Mouse (Mus musculus): ENCODE measurements around the gene Slc10a1. TPM values are rescaled to one million over a fixed set of nuclear protein-coding genes. Genes with fewer than 3 reads are reported as not detected.
"Not testable (repeated sequence)": the region's sequence is repeated elsewhere in the genome, so short reads cannot be mapped to it uniquely, and the experiment has no call there.

Gene Slc10a1
- polyA plus RNA-seq, 1 experiment from 2014 or later, result 0.32 TPM

DNA sequence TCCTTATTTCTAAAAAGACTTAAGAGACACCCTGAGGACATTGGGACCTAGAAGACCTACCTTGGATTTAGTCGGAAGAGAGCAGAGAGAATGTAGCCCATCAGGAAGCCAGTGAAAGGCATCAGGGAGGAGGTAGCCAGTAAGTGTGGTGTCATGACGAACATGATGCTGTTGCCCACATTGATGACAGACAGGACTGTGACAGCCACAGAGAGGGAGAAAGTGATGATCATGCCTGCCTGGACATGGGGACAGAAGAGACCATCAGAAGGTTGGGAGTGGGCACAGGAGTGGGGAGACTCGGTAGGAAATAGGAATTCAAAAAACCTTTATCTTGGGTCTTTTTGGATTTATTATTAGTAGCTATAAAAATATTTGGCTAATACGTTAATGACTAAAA is 10.5 kb downstream of the Slc10a1 start:
- no peak for DNase-seq (ENCODE audit: low spot score)
- Histone ChIP-seq H3K9me3 (replicated peaks) (no peaks in the 10 kb centered on the region), H3K4me3 (no peak overlapping the region), H3K27ac (replicated peaks) (no peak overlapping the region), H3K36me3 (peaks cover 84% of the 10 kb centered on the region), H3K4me1 (no peaks in the 10 kb centered on the region), H3K27me3 (ENCODE audit: low read depth, poor library complexity, severe bottlenecking) (no peaks in the 10 kb centered on the region)
- WGBS, result 87% methylated on average over 4 of the region's 4 CpGs

DNA sequence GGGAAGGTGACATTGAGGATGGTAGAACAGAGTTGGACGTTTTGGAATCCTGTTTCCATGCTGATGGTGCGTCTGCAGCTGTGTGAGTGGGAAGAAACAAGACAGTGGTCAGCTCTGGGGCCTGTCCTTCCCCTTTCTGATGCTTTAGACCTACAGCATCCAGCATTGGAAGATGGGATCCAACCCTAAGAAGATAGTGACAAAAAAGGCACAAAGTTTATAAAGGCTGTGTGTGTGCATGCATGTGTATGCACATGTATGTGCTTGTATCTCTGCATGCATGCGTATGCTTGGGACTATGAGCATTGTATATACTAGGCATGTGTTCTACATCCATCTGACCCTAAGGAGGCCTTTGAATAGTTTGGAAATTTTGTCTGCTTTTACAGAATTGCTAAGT is 12.5 kb downstream of the Slc10a1 start:
- 92% methylated on average over 3 of the region's 3 CpGs for WGBS
- Histone ChIP-seq H3K9me3 (replicated peaks) (no peaks in the 10 kb centered on the region), H3K36me3 (peaks cover 98% of the 10 kb centered on the region), H3K4me3 (no peak overlapping the region), H3K27ac (replicated peaks) (no peak overlapping the region), H3K27me3 (ENCODE audit: low read depth, poor library complexity, severe bottlenecking) (no peaks in the 10 kb centered on the region), H3K4me1 (no peaks in the 10 kb centered on the region)
- DNase-seq (ENCODE audit: low spot score), result no peak

DNA sequence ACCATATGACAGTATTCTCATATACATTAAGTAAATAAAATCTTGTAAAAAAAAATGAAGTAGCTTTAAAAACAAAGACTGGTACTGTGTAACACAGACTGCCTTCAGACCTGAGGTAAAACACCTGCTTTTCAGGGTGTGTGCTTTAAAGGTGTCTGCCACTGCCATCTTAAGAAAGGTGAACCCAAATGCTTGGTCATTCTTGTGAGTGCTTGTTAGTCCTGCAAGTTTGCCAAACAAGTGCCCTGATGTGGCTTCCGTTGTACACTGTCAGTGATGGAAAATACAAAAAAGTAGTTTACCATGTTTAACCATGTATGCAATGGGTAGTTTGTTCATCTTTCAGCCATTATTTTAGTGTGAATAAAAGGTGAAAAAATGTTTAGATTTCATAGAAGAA is 16.0 kb downstream of the Slc10a1 start:
- H3K36me3 ChIP-seq, result peaks cover 99% of the 10 kb centered on the region
- H3K9me3 ChIP-seq (replicated peaks), result no peaks in the 10 kb centered on the region
- no peaks in the 10 kb centered on the region for H3K4me1 ChIP-seq
- no peak overlapping the region for H3K27ac ChIP-seq (replicated peaks)
- WGBS, result 98% methylated on average over 1 of the region's 1 CpGs
- DNase-seq (ENCODE audit: low spot score), result no peak
- H3K27me3 ChIP-seq (ENCODE audit: low read depth, poor library complexity, severe bottlenecking), result no peaks in the 10 kb centered on the region
- H3K4me3 ChIP-seq, result no peak overlapping the region

DNA sequence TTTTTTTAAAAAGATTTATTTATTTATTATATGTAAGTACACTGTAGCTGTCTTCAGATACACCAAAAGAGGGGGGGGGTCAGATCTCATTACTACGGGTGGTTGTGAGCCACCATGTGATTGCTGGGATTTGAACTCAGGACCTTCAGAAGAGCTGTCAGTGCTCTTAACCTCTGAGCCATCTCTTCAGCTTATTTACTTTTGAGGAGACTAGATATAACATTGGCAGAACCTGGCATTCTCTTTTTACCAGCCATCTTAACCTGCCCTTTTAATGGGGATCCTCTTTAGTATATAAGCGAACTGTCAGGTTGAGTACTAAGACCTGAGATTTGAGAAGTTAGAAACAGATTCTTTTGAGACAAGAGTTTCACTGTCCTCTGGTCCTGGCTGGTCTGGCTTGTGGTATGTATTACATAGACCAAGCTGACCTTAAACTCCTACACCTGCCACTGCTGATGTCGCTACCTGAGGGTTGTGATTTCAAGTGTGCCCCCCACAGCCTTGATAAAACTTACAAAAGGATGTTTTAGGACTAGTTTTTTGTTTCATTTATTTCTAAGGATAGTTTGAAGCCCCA is 16.8 kb downstream of the Slc10a1 start:
- H3K4me3 ChIP-seq, result no peak overlapping the region
- H3K27ac ChIP-seq (replicated peaks), result no peak overlapping the region
- peaks cover 7% of the 10 kb centered on the region for H3K4me1 ChIP-seq
- H3K27me3 ChIP-seq (ENCODE audit: low read depth, poor library complexity, severe bottlenecking), result no peaks in the 10 kb centered on the region
- 95% methylated on average over 3 of the region's 3 CpGs for WGBS
- H3K9me3 ChIP-seq (replicated peaks), result no peaks in the 10 kb centered on the region
- H3K36me3 ChIP-seq, result peaks cover 99% of the 10 kb centered on the region
- DNase-seq (ENCODE audit: low spot score), result no peak

DNA sequence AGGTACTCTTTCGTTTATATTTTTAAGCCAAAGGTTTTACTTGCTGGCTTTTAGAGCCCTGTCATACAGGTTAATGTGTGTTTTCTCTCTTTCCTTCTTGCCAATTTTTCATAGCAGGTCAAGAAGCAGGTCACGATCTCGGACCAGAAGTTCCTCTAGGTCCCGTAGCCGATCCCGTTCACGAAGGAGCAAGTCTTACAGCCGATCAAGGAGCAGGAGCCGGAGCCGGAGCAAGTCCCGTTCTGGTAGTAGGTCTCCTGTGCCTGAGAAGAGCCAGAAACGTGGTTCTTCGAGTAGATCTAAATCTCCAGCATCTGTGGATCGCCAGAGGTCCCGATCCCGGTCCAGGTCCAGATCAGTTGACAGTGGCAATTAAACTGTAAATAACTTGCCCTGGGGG is 18.9 kb downstream of the Slc10a1 start:
- H3K4me1 ChIP-seq, result peaks cover 11% of the 10 kb centered on the region
- not testable (repeated sequence) for H3K9me3 ChIP-seq (replicated peaks); DNase-seq (ENCODE audit: low spot score); H3K27ac ChIP-seq (replicated peaks); H3K4me3 ChIP-seq; H3K27me3 ChIP-seq (ENCODE audit: low read depth, poor library complexity, severe bottlenecking)
- WGBS, result 94% methylated on average over 16 of the region's 16 CpGs
- peaks cover 81% of the 10 kb centered on the region for H3K36me3 ChIP-seq

DNA sequence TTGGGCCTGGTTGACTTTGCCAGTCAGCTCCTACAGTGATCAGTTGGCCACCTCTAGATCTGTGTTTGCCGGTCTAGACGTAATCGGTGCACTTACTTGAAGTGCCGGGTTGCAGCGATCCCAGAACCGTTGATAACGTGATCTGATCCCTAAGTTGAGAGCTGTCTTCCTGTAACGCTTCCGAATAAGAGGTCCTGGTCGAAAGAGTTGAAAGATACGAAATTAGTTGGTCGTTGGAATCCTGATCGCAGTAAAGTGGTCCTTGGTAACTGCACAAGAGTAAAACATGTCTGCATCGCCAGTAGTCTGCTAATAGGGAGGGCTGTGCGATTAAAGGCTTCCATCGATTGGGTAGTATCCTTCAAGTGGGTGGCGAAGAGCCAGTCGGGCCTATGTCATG is 20.3 kb downstream of the Slc10a1 start:
- DNase-seq (ENCODE audit: low spot score), result no peak
- H3K4me3 ChIP-seq, result no peak overlapping the region
- H3K36me3 ChIP-seq, result peaks cover 67% of the 10 kb centered on the region
- 95% methylated on average over 18 of the region's 18 CpGs for whole genome bisulfite sequencing
- no peak overlapping the region for H3K27ac ChIP-seq (replicated peaks)
- no peaks in the 10 kb centered on the region for H3K9me3 ChIP-seq (replicated peaks)
- H3K4me1 ChIP-seq, result peaks cover 11% of the 10 kb centered on the region
- no peaks in the 10 kb centered on the region for H3K27me3 ChIP-seq (ENCODE audit: low read depth, poor library complexity, severe bottlenecking)

DNA sequence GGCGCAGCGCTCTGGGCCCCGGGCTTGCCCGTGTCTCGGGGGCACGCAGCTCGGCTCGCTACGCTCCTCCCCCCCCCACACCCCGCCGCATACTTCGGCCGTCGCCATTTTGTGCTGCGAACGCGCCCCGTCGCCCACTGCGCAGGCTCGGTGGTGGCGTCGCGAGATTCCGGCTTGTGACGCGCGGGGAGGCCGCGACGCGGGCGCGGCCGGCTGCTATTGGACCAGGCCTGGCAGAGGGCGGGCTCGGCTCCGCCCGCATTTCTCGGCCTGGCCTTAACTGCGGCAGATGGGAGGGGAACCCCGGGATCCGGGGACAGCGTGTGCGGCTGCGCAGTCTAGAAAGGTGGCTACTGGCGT is 22.5 kb downstream of the Slc10a1 start:
- no peaks in the 10 kb centered on the region for H3K9me3 ChIP-seq (replicated peaks)
- H3K27me3 ChIP-seq (ENCODE audit: low read depth, poor library complexity, severe bottlenecking), result no peaks in the 10 kb centered on the region
- H3K4me1 ChIP-seq, result peaks cover 11% of the 10 kb centered on the region
- H3K36me3 ChIP-seq, result peaks cover 45% of the 10 kb centered on the region
- H3K4me3 ChIP-seq, result peak overlapping the region; percentile 100
- under 1% methylated on average over 46 of the region's 47 CpGs for WGBS
- DNase-seq (ENCODE audit: low spot score), result peak; percentile 96
- H3K27ac ChIP-seq (replicated peaks), result peak overlapping the region; percentile 97

DNA sequence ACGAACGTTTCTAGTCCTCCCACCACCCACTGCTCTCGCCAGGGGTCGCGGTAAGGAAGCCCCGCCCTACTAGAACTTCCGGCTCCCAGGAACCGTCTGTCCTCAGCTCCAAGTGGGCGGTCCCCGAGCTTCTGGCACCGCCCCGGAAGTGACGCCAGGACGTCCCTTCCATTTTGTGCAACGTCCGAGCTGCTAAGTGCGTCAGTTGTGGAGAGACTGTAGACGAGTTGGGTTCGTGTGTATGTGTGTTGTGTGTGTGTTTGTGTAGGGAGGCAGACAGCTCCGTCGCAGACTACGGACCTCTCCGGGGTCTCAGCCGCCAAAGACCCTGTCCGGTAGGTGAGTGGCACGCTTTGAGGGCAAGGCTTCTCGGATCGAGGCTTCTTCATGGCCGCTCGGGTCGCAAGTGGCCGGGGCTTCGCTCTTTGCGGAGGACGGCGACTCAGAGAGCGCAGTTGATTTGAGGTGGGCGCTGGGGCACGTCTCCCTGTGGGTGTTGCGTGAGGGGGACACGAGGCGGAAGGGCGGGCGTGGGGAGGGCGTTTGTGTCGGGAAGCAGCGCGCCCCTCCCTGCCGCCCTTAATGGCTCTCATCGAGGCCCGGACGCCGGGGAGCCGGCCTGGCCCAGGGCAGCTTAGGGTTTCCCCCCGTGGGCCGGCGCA is 23.0 kb downstream of the Slc10a1 start, which contains the start of gene Srsf5:
Gene Srsf5, plus strand, starts transcription at position 171 of the 662 bp plus-strand sequence.
- Histone ChIP-seq H3K27ac (replicated peaks) (peak within 1 kb of the TSS; percentile 97), H3K36me3 (peaks cover 40% of the 10 kb centered on the region), H3K4me1 (peaks cover 11% of the 10 kb centered on the region), H3K27me3 (ENCODE audit: low read depth, poor library complexity, severe bottlenecking) (no peaks in the 10 kb centered on the region), H3K4me3 (peak within 1 kb of the TSS; percentile 100), H3K9me3 (replicated peaks) (no peaks in the 10 kb centered on the region)
- under 1% methylated on average over 57 of the region's 57 CpGs for WGBS
- DNase-seq (ENCODE audit: low spot score), result peak; percentile 98

DNA sequence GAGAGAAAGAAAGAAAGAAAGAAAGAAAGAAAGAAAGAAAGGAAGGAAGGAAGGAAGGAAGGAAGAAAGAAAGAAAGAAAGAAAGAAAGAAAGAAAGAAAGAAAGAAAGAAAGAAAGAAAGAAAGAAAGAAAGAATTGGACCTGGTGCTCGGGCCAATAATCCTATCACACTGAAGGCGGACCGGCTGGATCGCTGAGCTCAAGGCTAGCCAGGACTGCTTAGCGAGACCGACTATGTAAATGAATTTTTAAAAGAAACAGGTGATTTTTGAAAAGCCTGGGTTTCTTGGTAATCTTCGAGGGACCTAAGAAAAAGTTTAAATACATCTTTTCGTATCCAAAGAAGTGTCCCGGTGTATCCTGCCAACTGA is 23.6 kb downstream of the Slc10a1 start:
- Histone ChIP-seq H3K27ac (replicated peaks) (peak overlapping the region; percentile 97), H3K4me1 (peaks cover 11% of the 10 kb centered on the region), H3K36me3 (peaks cover 36% of the 10 kb centered on the region), H3K4me3 (peak overlapping the region; percentile 100)
- 1% methylated on average over 9 of the region's 9 CpGs for WGBS
- not testable (repeated sequence) for H3K9me3 ChIP-seq (replicated peaks); H3K27me3 ChIP-seq (ENCODE audit: low read depth, poor library complexity, severe bottlenecking); DNase-seq (ENCODE audit: low spot score)

DNA sequence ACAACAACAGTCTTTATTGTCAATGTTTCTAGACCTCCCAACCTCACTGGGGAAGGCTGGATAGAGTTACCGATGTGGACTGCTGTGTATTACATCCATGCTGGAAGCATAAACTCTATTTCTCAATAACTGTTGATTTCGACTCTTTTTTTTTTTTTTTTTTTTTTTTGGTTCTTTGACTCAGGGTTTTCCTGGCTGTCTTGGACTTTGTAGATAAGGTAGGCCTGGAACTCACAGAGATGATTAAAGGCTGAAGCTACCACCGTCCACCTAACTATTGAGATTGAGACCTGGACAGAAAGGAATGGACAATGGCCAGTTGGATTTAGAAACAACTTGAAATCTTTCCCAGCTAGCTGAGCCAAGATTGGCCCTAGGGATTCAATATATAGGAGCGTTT is 24.3 kb downstream of the Slc10a1 start:
- DNase-seq (ENCODE audit: low spot score), result no peak
- H3K27ac ChIP-seq (replicated peaks), result no peak overlapping the region
- H3K4me3 ChIP-seq, result no peak overlapping the region
- peaks cover 11% of the 10 kb centered on the region for H3K4me1 ChIP-seq
- 98% methylated on average over 4 of the region's 4 CpGs for WGBS
- peaks cover 29% of the 10 kb centered on the region for H3K36me3 ChIP-seq
- no peaks in the 10 kb centered on the region for H3K27me3 ChIP-seq (ENCODE audit: low read depth, poor library complexity, severe bottlenecking)
- no peaks in the 10 kb centered on the region for H3K9me3 ChIP-seq (replicated peaks)

DNA sequence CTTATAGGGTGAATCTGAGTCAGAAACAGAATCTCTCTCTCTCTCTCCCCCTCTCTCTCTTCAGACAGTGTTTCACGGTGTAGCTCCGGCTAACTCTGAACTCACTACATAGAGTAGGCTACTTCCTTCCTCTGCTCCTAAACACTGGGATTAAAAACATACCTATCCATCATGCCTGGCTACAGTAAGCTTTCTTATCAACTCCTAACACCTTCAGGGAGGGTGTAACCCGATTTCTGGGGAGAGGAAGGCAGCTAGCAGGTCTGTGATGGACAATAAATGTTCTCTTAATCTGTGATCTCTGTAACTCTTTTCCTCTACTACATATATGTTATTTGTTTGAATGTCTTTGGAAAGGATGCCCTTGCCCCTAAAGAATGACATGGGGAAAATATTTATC is 25.1 kb downstream of the Slc10a1 start:
- Histone ChIP-seq H3K4me1 (peaks cover 11% of the 10 kb centered on the region), H3K36me3 (peaks cover 21% of the 10 kb centered on the region), H3K27ac (replicated peaks) (no peak overlapping the region), H3K27me3 (ENCODE audit: low read depth, poor library complexity, severe bottlenecking) (no peaks in the 10 kb centered on the region), H3K4me3 (no peak overlapping the region), H3K9me3 (replicated peaks) (no peaks in the 10 kb centered on the region)
- WGBS, result 87% methylated on average over 3 of the region's 3 CpGs
- no peak for DNase-seq (ENCODE audit: low spot score)

DNA sequence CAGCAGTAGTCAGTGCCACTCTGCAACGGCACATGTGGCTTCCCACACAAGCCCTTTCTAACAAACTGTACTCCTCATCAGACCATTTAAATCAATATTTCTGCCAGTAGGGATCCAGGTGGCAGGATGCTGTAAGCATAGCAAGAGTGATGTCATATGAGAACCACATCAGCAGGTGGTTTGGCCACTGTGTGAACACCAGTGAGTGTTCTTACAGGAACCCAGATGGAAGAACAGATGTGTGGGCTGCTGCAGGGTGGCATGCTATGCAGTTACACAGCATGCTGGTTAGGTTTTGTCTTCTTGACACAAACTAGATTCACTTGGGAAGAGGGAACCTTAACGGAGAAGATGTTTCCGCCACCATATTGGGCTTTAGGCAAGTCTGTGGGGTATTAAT is 26.6 kb downstream of the Slc10a1 start:
- DNase-seq (ENCODE audit: low spot score), result no peak
- H3K4me1 ChIP-seq, result peaks cover 6% of the 10 kb centered on the region
- no peaks in the 10 kb centered on the region for H3K27me3 ChIP-seq (ENCODE audit: low read depth, poor library complexity, severe bottlenecking)
- H3K9me3 ChIP-seq (replicated peaks), result no peaks in the 10 kb centered on the region
- no peak overlapping the region for H3K4me3 ChIP-seq
- no peak overlapping the region for H3K27ac ChIP-seq (replicated peaks)
- H3K36me3 ChIP-seq, result peaks cover 6% of the 10 kb centered on the region
- 96% methylated on average over 3 of the region's 3 CpGs for WGBS

DNA sequence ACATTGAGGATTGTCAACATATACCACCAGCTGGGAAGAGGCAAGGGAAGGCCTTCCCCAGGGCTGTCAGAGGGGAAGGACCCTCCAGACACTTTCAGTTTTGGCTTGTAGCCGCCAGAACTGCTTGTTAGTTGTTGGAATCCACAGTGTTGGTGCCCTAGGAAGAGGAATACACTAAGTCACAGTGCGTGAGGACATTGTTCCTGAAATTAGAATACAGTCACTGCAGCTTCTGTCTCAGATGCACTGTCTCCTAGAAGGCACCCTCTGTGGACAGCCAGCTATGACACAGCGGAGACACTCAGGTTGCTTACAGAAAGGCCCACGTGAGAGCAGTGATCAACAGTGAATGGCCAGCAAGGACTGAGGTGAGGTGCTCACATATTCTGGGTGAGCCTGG is 29.3 kb downstream of the Slc10a1 start:
- WGBS, result 82% methylated on average over 4 of the region's 4 CpGs
- H3K36me3 ChIP-seq, result no peaks in the 10 kb centered on the region
- H3K4me1 ChIP-seq, result no peaks in the 10 kb centered on the region
- no peaks in the 10 kb centered on the region for H3K9me3 ChIP-seq (replicated peaks)
- no peak overlapping the region for H3K27ac ChIP-seq (replicated peaks)
- no peaks in the 10 kb centered on the region for H3K27me3 ChIP-seq (ENCODE audit: low read depth, poor library complexity, severe bottlenecking)
- DNase-seq (ENCODE audit: low spot score), result no peak
- no peak overlapping the region for H3K4me3 ChIP-seq

Data from midbrain, embryonic 10.5 days (tissue).